Mouse (Mus musculus) cerebellum, adult 9-11 months (tissue): ENCODE measurements around the gene Kmt2b.
A peak's percentile ranks its signal among the peaks of the same experiment; 100 is the strongest.

Source experiments
- DNase-seq: peaks from one replicate; pipeline ENCODE4 v3.0.0; 2022

Kmt2b gene

DNA sequence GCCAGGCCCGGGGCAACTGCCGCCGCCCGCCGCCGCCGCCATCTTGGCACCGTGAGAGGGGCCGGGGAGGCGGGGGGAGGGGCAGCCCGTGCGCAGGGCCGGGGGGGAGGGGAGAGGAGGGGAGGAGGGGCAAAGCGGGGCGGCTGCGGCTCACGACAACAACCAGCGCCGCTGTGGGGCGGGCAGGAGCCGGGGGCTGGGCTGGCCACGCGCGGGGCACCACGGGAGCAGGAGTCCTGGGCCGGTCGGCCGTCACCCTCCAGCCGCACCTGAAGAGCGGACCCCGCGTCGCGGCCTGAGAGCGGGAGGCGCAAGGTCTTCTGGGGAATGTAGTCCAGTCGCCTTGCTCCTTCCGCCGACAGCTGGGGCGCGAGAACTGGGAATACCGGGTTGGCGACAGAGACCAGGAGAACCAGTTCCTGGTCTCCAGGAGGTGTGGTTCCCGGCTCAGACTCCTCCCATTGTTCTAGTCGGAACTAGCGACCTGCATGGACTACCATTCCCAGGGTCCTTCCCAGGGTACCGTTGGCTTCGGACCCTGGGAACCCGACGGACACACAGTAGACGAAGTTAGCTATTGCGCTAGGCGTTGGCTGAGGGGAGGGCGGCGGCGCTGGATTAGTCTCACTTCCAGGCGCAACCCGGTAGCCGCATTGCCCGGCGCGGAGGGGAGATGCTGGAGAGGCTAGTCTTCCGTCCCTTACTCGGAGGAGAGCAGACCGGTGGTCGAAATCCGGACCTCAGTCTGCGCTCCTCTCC is at the start of gene Kmt2b:
Gene Kmt2b (minus strand): TSS at position 51 of the 759 bp plus-strand sequence.
- peak; percentile 99 for DNase-seq

DNA sequence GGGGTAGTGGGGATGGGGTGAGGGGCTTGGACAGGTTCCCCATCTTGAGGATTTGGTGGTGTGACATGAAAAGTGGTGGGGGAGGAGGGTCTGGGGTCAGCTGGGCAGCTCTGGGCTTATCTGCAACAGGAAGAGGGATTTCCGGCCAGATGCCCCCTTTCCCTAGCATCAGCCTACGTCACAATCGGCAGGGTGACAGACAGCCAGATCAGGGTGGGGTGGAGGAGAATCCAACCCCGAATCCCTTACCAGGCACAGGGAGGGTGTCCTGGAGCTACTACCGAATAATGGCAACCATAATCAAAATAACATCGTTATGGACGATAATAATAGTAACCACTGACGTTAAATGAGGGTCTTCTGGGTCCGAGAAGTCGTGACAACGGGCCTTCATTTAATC is 47.9 kb upstream of the Kmt2b start:
- DNase-seq: no peak

DNA sequence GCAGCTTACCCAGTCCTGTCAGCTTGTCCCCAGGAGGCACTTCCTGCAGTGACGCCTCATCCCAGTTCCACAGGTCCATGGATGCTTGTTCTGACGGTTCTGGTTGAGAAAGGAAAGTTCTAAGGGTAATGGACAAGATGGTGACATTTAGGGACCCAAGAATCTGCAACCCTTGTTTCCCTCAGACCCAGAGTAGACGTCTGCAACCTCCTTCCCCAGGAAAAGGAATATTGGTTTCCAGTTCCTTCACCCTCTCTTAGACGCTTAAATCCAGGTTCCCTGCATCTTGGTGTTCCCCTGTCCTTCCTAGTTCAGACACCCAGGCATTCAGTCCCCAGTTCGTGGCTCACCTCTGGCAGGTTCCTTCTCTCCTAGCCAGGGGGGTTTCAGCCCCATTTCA is 47.2 kb upstream of the Kmt2b start, which contains the start of gene Etv2:
Gene Etv2 (minus strand): TSS at position 101 of the 400 bp plus-strand sequence.
- no peak for DNase-seq

DNA sequence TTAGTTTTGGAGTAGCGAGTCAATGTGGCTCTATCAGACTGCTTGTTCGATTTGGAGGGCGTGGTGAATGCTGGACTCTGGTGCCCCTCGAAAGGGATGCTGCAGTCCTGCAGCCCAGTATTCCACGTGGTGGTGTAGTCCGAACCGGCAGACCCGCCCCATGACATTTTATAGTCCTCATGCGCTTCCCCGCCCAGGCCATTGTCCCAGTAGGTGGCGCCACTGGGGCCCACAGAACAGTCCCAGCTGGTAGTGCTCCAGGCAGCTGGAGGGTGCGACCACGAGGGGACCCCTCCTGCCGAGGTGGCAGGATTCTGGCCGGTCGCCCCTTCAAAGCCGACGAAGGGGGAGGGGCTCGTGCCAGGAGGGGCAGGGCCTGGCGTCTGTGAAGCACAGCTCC is 46.1 kb upstream of the Kmt2b start:
- no peak for DNase-seq

DNA sequence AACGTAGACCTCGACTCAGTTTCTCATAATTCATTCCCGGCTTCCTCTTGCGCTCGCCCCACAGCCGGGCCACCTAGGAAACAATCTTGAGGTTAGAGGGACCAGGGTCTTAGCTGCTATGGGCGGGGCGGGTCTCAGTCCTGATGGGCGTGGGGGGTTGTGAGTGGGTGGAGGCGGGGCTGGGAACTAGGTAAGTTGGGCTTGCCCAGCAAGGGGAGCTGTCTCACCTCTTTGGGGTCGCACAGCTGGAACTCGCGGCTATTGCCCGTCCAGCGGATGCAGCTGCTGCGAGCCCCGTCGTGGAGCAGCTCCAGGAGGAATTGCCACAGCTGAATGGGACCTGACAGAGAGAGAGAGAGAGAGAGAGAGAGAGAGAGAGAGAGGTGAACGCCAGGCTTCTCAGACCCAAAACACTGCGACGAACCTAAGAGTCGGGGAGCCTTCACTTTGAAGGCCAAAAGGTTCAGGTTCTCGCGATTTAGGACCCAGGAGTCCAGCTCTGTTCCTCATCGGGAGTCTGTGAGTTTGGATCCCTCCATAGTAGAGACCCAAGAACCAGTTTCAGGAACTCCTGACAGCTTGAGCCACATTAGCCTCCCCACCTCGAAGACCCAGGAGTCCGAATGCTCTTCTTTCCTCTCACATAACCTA is 45.4 kb upstream of the Kmt2b start:
- DNase-seq: no peak

DNA sequence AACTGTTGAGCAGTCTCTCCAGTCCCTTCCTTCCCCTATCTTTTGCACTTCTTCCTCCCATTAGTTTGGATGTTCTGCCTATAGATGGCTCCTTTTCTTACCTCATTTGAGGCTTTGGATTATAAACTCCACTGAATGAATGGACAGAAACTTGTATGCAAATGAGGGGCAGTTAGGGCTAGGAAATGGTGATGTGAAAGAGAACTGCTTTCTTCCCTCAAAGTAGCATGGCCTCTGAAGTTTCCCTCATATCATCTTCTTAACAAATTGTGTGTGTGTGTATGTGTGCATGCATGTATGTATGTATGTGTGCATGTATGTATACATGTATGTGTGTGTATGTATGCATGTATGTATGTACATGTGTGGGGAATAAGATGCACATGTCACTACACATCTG is 40.5 kb upstream of the Kmt2b start:
- no peak for DNase-seq

DNA sequence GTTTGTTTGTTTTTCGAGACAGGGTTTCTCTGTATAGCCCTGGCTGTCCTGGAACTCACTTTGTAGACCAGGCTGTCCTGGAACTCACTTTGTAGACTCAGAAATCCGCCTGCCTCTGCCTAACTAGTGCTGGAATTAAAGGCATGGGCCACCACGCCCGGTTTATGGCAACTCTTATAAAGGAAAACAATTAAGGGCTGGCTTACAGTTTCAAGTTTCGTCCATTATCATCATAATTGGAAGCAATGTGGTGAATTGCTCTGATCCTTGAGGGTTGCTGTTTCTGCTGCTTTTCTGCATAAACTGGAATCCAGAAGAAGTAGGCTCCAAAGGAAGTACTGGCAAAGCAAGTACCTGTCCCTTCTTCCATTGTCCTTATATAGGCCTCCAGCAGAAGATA is 38.1 kb upstream of the Kmt2b start:
- no peak for DNase-seq

DNA sequence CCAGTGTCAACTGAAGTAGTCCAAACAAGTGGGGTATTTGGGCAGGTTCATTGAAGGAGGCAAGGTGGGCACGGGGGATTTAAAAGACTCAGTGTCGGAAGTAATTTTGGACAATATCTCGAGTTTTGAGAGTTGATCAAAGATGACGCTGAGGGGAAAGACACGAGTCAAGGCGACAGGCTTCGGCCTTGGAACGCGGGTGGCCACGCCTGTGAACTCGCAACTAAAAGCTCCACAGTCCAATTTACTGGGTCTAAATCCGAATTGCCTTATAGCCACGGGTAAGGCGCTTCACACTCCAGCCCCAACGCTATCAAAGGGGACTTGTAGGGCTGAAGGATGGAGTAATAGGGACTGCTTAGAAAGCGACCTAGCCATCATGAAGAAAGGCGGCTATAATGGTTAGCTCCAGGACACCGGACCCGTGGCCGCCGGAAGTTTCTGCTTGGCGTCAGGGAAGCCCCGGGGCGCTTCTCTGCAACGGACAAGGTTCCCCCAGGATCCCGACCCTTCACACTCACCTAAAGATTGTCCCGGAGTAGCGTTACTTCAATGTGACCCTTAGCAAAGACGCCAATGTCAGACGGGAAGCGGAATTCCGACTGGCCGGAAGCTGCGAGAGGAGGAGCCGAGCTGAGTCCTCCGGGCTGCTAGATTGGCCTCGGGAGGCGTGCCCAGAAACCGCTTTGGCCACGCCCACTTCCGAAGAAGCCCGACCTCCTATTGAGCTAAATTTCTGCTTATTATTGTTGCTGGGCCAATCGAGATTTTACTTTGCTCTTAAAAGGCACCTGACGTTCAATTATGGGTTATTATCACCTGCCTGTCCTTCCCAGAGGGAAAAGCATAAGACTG is 37.2 kb upstream of the Kmt2b start, which contains the start of gene Cox6b1:
Gene Cox6b1 (minus strand): TSS at position 622 of the 855 bp plus-strand sequence.
- DNase-seq: peak; percentile 89

DNA sequence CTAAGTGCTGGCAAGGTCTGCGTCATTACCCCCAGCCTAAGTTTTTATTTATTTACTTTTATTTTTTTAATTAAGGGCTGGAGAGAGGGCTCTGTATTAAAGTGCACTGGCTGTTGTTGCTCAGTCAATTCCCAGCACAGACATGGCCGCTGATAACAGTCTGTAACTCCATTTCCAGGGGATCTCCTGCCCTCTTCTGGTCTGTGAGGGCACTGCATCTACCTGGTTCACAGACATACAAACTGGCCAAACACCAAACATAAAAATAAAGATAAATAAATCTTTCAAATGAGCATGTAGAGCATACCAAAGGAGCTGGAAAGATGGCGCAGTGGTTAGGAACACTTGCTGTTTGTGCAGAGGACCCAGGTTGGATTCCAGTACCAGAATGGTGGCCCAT is 30.7 kb upstream of the Kmt2b start:
- no peak for DNase-seq

DNA sequence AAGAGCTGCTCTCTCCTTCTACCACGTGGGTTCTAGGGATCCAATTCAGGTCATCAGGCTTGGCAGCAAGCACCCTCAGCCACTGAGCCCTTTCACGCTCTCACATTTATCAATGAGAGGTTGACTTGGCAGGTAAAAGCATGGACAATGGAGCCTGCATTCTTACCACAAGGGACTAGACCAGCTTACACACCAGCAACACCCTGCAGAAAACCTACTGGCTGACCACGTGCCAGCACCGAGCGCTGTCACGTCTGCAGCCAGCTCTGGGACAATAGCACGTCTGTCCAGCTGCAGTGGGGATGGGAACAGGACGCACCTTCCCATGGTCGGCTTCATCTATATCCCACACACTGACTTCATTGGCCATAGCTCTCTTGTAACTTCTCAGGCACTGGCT is 30.1 kb upstream of the Kmt2b start:
- DNase-seq: no peak

DNA sequence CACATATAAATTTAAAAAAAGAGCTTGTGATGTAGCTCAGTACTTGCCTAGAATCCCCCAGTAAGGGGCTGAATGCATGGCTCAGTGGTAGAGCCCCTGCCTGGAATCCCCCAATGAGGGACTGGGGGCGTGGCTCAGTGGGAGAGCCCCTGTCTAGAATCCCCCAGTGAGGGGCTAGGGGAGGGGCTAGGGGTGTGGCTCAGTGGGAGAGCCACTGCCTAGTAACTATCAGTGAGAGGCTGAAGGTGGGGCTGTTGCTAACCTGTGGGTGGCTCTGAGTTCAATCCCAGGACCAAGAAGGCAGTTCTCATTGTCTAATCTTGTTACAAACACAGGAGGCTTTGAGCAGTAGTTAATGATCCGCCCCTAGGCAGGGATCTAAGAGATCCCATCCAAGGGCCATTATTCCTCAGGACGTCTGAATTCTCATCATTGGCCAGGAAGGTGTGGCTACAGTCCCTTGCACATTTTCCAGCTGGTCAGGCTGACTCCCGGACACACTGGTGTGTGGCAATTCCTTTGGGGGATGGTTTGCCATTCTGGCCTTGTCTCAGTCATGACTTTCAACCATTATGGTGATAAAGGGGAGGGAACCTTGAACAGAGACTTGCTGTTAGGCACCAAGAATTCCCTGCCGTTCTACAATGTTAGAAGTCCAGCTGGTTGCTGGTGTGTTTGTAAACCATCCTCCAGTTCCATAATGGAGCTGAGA is 26.7 kb upstream of the Kmt2b start:
- DNase-seq: no peak

DNA sequence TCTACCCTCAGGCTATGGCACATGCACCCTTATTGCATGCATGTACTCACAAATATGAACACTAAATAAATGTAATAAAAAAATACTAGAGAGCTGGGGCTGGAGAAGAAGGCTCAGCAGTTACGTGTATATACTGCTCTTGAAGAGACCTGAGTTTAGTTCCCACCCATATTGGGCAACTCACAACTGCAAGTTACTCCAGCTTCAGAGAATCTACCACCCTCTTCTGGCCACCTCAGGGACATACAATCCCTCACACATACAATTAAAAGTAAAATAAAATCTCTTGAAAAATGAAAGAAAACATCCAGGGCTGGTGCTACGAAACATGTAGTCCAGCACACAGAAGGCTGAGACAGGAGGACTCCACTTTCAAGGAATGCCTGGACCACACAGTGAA is 25.9 kb upstream of the Kmt2b start:
- no peak for DNase-seq

DNA sequence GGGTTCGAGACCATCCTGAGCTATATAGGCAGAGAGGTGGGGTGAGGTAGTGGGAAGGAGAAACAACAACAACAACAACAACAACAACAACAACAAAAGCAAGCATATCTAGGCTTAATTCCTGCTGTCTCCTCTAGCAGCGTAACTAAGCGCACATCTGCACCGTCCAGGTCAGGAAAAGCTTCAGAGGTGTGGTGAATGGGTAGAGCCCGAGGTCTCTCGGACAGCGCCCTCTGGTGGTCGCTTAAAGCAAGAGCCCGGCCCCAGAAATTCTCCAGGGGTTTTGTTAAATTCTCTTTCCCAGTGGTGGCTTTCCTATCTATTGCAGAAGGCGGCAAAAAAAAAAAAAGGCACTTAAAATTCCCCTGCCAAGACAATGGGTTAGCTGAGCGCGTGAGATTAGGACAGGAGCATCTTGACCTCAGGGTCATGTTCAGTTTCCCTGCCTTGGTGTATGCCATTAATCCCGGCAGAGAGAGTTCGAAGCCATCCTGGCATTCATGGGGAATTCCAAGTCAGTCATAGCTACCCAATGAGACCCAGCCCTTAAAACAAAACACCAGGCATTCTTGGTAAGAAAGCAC is 25.1 kb upstream of the Kmt2b start:
- DNase-seq: peak; percentile 47

DNA sequence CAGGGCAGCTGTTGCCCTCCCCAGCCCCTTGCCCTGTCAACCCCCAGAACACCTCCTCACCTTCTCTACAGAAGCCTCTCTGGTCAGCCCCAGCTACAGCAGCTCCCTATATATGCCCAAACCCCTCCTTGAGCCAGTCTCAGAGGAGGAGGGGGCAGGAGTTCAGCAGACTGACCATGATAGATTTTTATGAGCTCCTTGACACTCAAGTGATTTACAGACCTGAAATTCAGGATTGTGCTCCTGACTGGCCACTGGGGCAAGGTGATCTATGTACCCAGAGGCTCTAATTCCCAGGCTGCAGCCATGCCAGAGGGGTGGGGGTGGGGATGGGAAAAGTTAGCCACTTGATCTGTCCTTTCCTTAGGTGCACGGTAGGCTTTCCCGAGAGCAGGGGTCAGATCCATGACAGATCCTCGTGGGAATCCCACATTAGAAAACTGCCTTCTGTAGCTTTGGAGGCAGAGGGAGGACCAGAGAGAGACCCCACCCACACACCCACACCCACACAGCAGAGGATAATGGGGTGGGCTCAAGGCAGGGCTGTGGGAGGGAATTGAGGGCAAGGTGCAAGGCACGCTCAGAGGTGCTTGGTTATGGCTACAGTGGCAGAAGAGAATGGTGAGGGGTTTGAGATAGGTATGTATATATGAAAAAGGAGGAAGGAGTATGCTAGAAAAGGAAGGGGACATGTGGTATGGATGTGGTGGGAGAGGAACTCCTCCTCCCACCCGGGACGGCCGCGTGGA is 24.3 kb upstream of the Kmt2b start, which contains the start of gene Upk1a:
Gene Upk1a (minus strand): TSS at position 194 of the 749 bp plus-strand sequence.
- no peak for DNase-seq

DNA sequence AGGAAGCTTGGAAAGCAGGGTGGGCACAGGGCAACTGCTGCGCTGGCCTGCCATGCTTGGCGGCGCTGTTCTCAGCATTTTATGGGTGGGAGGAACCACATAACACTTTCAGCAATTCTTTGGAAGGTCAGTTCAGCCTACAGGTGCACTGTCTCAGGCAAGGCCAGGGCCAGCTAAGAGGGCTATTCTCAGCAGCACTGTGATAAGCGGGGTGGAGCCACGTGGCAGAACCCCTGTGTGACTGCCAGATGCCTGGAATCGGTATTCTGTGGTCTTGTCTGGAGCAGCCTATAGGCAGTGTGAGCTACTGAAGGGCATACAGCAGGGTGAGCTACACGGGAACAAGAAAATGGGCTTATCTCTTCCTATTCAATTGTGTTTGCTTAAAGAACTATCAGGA is 21.5 kb upstream of the Kmt2b start:
- no peak for DNase-seq

DNA sequence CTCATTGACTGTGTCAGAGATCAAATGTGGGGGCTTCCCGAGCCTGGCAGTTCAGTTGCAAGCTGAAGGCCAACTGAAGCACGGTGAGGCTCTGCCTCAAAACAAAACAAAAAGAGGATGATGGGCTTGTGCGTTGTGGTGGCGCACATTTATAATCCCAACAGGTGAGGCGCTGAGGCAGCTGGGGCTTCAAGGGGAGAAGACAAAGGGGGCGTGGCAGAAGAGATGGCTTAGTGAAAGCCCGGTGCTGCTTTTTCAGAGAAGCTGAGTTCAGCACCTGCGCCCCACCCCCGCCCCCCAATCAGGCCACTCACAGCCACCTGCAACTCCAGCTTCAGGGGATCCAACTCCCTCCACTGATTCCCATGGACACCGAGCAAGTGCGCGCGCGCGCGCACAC is 19.9 kb upstream of the Kmt2b start:
- DNase-seq: no peak

DNA sequence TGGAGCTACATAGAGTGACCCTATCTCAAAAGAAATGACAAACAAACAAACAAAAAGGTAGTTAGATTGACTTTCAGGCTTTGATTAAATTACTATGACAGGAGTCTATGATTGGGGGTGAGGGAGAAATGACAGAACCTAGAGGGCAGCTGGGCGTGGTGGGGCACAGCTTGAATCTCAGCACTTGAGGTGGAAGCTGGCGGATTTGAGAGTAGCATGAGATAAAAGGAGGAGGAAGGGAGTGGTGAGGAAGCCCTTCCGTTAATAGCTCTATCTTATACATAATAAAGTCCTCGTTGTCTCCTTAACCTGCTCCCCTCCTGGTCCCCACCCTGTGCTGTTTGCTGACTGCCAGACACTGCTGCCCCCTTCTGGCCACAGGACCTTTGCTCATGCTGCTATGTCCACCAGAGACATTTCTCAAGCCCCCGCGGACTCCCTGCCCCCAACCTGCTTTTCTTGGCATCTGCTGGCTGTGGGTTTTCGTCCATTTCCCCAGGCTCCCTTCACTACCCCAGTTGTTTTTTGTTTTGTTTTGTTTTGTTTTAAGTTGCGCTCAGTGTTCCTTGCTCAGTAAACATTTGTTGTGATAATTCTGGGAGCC is 19.3 kb upstream of the Kmt2b start:
- DNase-seq: no peak

DNA sequence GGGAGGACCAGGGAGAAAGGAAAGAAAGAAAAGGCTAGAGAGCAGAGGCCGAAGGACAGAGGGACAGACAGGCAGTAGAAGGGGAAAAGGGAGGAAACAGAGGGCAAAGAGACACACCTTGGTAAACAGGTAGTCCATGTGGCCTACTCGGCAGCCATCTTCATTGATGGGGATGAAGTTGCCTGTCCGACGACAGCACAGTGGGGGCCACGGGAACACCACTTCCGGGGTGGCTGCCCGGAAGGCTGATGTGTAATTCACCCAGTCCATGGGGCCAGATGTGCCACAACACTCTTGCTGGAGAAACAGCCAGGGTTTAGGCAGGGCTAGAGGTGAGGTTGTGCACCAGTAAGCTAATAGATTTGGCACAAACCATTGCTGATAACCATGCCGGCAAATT is 16.4 kb upstream of the Kmt2b start:
- DNase-seq: no peak

DNA sequence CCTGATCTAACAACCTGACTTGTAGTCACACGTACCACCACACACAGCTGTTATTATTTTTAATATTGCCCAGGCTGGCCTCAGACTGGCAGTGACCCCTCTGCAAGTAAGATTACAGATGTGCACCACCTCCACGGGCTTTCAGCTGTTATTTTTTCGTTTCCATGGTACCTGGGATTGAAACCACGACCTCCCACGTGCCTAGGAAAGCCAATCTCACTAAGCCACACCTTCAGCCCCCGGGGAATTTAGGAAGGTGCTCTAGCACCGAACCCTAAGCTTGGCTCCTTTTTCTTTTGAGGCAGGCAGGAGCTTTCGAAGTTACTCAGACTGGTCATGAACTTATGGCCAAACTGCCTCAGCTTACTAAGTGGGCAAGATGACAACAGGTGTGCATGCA is 15.9 kb upstream of the Kmt2b start:
- no peak for DNase-seq

DNA sequence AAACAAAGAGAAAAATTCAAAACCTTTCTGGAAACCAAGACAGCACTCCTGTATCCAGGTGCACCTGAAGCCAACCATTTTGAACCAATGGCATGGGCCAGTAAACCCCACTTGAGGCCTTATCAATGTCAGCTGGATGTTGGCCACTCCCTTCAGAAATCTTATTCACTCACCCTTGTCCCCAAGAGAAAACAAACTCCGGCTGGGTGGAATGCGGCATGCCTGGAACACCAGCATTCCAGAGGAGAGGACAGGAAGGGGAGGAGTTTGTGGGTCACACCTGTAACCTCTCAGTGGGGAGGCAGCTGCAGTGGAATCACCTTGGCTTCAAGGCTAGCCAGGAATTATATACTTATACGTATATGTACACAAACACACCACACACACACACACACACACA is 14.1 kb upstream of the Kmt2b start:
- DNase-seq: no peak

DNA sequence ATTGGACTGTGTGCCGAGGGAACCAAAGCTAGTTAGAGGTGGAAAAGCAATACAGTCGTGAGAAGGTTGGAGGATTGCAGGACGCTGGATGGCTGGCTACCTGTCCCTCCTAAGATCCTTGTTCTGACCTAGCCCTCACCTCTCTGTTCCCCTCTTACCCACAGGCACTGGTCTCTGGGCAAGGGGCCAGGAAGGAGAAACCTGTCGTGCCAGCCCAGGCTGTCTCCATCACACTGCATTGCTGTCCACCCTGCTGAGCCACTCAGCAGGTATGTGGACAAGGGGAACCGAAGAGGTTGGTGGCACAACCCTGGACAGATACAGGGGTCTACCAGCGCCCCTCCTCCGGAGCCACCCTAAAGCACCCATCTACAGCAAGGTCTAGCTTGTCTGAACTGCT is 12.1 kb upstream of the Kmt2b start:
- no peak for DNase-seq
